Comparison of ENCODE assay signal across 19 mouse cellular contexts in genomic region chr14:76356161-76356560, GRCm38 (mm10).
"Had no signal": no experiment of that assay in that cellular context is flagged by ENCODE, and none has a peak within 500 bp of the region (broad histone marks: within the 10 kb centered on the region; RNA-seq: fewer than 3 reads in every experiment).

No protein-coding gene starts in this region.

- H3K4me2 ChIP-seq: limb, embryonic 12.5 days; liver, embryonic 12.5 days; liver, embryonic 15.5 days; lung, embryonic 15.5 days; midbrain, embryonic 12.5 days; stomach, embryonic 15.5 days had no signal

- ATAC-seq: intestine, embryonic 16.5 days; liver, embryonic 12.5 days had no signal

- H3K4me3 ChIP-seq: limb, embryonic 12.5 days; liver, embryonic 12.5 days; liver, embryonic 15.5 days; lung, embryonic 15.5 days; megakaryocyte, embryonic 14.5 days; midbrain, embryonic 12.5 days; stomach, embryonic 15.5 days had no signal

- H3K36me3 ChIP-seq: limb, embryonic 12.5 days; liver, embryonic 12.5 days; liver, embryonic 15.5 days; lung, embryonic 15.5 days; midbrain, embryonic 12.5 days; stomach, embryonic 15.5 days had no signal

- H3K27me3 ChIP-seq: liver, embryonic 12.5 days; liver, embryonic 15.5 days; lung, embryonic 15.5 days; megakaryocyte, embryonic 14.5 days; midbrain, embryonic 12.5 days; stomach, embryonic 15.5 days had no signal

- DNase-seq: kidney, adult 18-20 months; kidney, adult 9 months; kidney, postnatal 14 days; kidney, postnatal 4 days; liver; lung, adult 18-20 months; lung, postnatal 10 days; lung, postnatal 36 days; right cerebral cortex, postnatal 14 days; right cerebral cortex, postnatal 4 days; thymus, postnatal 4 days had no signal

- H3K9ac ChIP-seq: limb, embryonic 12.5 days; liver, embryonic 12.5 days; liver, embryonic 15.5 days; lung, embryonic 15.5 days; midbrain, embryonic 12.5 days; stomach, embryonic 15.5 days had no signal

- H3K27ac ChIP-seq: limb, embryonic 12.5 days; liver, embryonic 12.5 days; liver, embryonic 15.5 days; lung, embryonic 15.5 days; midbrain, embryonic 12.5 days; stomach, embryonic 15.5 days had no signal

- H3K9me3 ChIP-seq: liver, embryonic 15.5 days; lung, embryonic 15.5 days; stomach, embryonic 15.5 days had no signal

- H3K4me1 ChIP-seq: limb, embryonic 12.5 days; liver, embryonic 12.5 days; liver, embryonic 15.5 days; megakaryocyte, embryonic 14.5 days; stomach, embryonic 15.5 days had no signal
